Mouse (Mus musculus): Measurements from ENCODE around the gene Gm49486.

- no peak for TF ChIP-seq GATA1 (IDR thresholded peaks at IDR 0.05; ENCODE audit: low read length)
- no peak for TF ChIP-seq TAL1 (IDR thresholded peaks at IDR 0.05; ENCODE audit: low read length)
Observed at GRCm38 (mm10) chr15:79277728-79278127, 48.5 kb downstream of the Gm49486 start.
